Mouse (Mus musculus): Measurements from ENCODE around the gene Ndufs2. TPM values are rescaled to one million over a fixed set of nuclear protein-coding genes. Genes with fewer than 3 reads are reported as not detected.

Gene Ndufs2
- polyA plus RNA-seq, 1 experiment from 2014 or later, result 213 TPM

- peaks cover 13% of the 10 kb centered on the region for H3K4me1 ChIP-seq
These were observed 29.7 kb downstream of the Ndufs2 start for GRCm38 (mm10) chr1:171221281-171222193.

DNA sequence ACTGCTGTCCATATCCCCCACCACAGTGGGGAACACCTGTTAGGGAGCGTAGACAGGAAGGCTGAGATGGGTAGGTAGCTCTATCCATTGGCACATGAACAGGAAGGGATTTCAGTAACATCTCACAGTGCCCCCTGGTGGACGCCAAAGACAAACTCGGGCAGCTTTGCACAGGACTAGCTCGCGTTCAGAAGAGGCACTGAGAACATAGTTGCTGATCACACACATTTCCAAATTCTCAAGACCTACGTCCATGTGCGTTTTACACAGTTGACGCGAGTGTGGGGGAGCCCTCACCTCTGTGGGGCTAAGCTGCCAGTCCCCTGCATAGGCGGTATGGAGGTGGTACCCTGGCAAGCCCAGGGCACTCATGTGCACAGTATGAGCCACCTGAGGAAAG is 30.3 kb downstream of the Ndufs2 start:
- Histone ChIP-seq H3K27me3 (no peaks in the 10 kb centered on the region), H3K4me2 (peak overlapping the region; percentile 86), H3K4me1 (peaks cover 13% of the 10 kb centered on the region), H3K36me3 (replicated peaks) (peaks cover 23% of the 10 kb centered on the region), H3K9ac (no peak overlapping the region), H3K4me3 (replicated peaks) (peak overlapping the region; percentile 55; the same call in 1 of the 2 replicates), H3K27ac (no peak overlapping the region), H3K9me3 (no peaks in the 10 kb centered on the region)
- peak; percentile 13; the same call in 1 of the 2 replicates for ATAC-seq (ENCODE audit: low FRiP score)
- 7% methylated on average over 10 of the region's 10 CpGs for WGBS

More at GRCm38 (mm10) chr1:171221281-171222193, 29.7 kb downstream of the Ndufs2 start:
- Histone ChIP-seq H3K9ac (peak overlapping the region; percentile 61), H3K4me2 (peak overlapping the region; percentile 86), H3K27me3 (no peaks in the 10 kb centered on the region), H3K4me3 (replicated peaks) (peak overlapping the region; percentile 55), H3K27ac (0 out of 2 replicates have a peak overlapping the region, but pooled peaks have one; percentile 26), H3K9me3 (no peaks in the 10 kb centered on the region), H3K36me3 (replicated peaks) (peaks cover 23% of the 10 kb centered on the region)
- ATAC-seq (ENCODE audit: low FRiP score), result peak; percentile 34
- 5% methylated on average over 22 of the region's 22 CpGs for WGBS

DNA sequence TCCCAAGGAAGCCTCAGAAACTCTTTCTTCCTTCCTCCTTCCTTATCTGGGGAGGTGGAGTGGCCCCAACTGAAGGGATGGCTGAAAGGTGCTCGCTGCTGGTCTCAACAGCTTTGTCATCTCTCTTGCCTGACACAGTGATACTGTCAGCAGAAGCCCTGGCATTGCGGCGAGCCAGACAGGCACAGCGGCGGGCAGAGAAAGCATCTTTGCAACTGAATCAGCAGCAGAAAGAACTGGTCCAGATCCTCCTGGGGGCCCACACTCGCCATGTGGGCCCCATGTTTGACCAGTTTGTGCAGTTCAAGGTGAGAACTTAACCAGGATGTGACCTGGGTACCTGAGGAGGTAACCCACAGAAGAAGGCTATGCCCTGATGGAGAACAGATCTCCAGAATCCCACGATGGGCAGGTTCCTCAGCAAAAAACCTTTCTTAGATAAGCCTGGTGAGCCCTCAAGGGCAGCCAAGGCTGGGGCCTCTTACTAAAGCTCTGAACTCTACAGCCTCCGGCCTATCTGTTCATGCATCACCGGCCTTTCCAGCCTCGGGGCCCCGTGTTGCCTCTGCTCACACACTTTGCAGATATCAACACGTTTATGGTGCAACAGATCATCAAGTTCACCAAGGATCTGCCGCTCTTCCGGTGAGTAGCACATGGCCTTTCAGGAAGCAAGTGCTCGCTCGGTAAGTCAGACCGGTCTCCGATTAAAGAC is 34.8 kb downstream of the Ndufs2 start:
- no peak for ATAC-seq (ENCODE audit: low FRiP score)
- no peak overlapping the region for H3K9ac ChIP-seq
- H3K36me3 ChIP-seq (replicated peaks), result peaks cover 23% of the 10 kb centered on the region
- 0 out of 2 replicates have a peak, but pooled peaks cover 3% of the 10 kb centered on the region for H3K27me3 ChIP-seq
- H3K9me3 ChIP-seq, result no peaks in the 10 kb centered on the region
- H3K4me2 ChIP-seq, result no peak overlapping the region
- H3K27ac ChIP-seq, result no peak overlapping the region
- H3K4me1 ChIP-seq, result peaks cover 8% of the 10 kb centered on the region
- WGBS, result 86% methylated on average over 18 of the region's 18 CpGs
- H3K4me3 ChIP-seq (replicated peaks), result no peak overlapping the region

- H3K9ac ChIP-seq, result no peak within 1 kb of the TSS
- WGBS, result 70% methylated on average over 10 of the region's 10 CpGs
- no peaks in the 10 kb centered on the region for H3K9me3 ChIP-seq
- H3K4me1 ChIP-seq, result 0 out of 2 replicates have a peak, but pooled peaks cover 2% of the 10 kb centered on the region
- 0 out of 2 replicates have a peak, but pooled peaks cover 3% of the 10 kb centered on the region for H3K27me3 ChIP-seq
- ATAC-seq (ENCODE audit: low FRiP score), result no peak
- H3K4me3 ChIP-seq (replicated peaks), result no peak within 1 kb of the TSS
- H3K27ac ChIP-seq, result 0 out of 2 replicates have a peak within 1 kb of the TSS, but pooled peaks have one; percentile 42
- H3K36me3 ChIP-seq (replicated peaks), result peaks cover 9% of the 10 kb centered on the region; the same call in 1 of the 2 replicates
- H3K4me2 ChIP-seq, result no peak within 1 kb of the TSS
These were observed 37.2 kb downstream of the Ndufs2 start, which contains the start of gene Nr1i3 for GRCm38 (mm10) chr1:171213801-171214496. Gene Nr1i3, plus strand, starts transcription at chr1:171213970.

DNA sequence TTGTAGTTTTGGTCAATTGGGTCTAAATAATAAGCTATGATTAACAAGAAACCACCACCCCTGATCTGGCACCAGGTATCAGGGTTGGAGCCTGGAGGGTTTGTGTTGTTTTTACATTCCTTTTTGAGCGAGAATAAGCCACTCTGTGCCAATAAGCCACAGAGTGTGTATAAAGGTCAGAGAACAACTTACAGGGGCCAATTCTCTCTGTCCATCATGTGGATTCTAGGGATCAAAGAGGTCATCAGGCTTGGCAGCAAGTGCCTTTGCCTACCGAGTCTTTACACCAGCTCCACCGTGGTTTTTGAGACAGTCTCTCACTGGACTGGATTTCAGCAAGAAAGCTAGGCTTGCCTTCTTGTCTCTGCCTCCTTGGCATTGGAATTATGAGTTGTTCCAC is 38.3 kb downstream of the Ndufs2 start:
- no peak overlapping the region for H3K9ac ChIP-seq
- no peaks in the 10 kb centered on the region for H3K36me3 ChIP-seq (replicated peaks)
- no peaks in the 10 kb centered on the region for H3K9me3 ChIP-seq
- no peak overlapping the region for H3K4me2 ChIP-seq
- no peak overlapping the region for H3K27ac ChIP-seq
- WGBS, result 54% methylated on average over 3 of the region's 3 CpGs
- no peak for ATAC-seq (ENCODE audit: low FRiP score)
- no peak overlapping the region for H3K4me3 ChIP-seq (replicated peaks)
- H3K27me3 ChIP-seq, result 0 out of 2 replicates have a peak, but pooled peaks cover 3% of the 10 kb centered on the region
- H3K4me1 ChIP-seq, result 0 out of 2 replicates have a peak, but pooled peaks cover 2% of the 10 kb centered on the region

GRCm38 (mm10) chr1:171209409-171209808 is 41.8 kb downstream of the Ndufs2 start:
- no peak for ATAC-seq (ENCODE audit: low FRiP score)
- no peak overlapping the region for H3K9ac ChIP-seq
- H3K27me3 ChIP-seq, result 0 out of 2 replicates have a peak, but pooled peaks cover 3% of the 10 kb centered on the region
- no peaks in the 10 kb centered on the region for H3K36me3 ChIP-seq (replicated peaks)
- WGBS, result 22% methylated on average over 4 of the region's 4 CpGs
- no peak overlapping the region for H3K4me2 ChIP-seq
- H3K4me3 ChIP-seq (replicated peaks), result no peak overlapping the region
- peaks cover 6% of the 10 kb centered on the region; the same call in 1 of the 2 replicates for H3K4me1 ChIP-seq
- no peaks in the 10 kb centered on the region for H3K9me3 ChIP-seq
- H3K27ac ChIP-seq, result no peak overlapping the region

DNA sequence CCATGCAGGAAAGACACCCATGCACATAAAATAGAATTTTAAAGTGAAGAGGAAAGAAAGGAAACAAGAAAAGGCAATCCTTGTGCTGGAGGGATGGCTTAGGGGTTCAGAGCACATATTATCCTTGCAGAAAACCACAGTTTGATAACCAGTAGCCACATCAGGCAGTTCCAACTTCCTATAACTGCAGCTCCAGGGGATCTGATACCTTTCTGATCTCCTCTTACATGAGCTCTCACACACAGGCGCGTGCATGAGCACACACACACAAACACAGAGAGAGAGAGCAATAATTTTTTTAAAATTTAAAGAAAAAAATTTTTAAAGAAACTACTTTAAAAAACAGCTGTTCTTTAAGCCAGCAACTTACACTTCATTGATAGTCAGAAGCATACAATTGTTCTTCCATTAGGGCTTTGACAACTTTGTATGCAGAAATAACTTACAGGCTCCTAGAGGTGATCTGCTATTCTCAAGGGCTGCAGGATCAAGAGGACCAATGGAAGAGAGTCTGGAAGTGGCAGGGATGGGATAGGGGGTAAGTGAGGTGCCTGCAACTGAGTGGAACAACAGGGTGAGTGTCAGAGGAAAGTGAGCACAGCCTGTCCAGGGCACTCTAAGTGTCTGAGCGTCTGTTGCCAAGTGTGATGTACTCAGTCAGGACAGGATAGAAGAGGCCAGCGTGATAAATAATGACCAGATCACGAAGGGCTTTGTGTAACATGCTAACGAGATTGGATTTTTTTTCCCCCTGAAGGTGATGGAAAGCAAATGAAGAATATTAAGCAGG is 45.3 kb downstream of the Ndufs2 start:
- no peak overlapping the region for H3K4me3 ChIP-seq (replicated peaks)
- no peaks in the 10 kb centered on the region for H3K36me3 ChIP-seq (replicated peaks)
- no peak overlapping the region for H3K4me2 ChIP-seq
- H3K27ac ChIP-seq, result no peak overlapping the region
- peaks cover 3% of the 10 kb centered on the region; the same call in 1 of the 2 replicates for H3K4me1 ChIP-seq
- H3K9ac ChIP-seq, result no peak overlapping the region
- ATAC-seq (ENCODE audit: low FRiP score), result no peak
- no peaks in the 10 kb centered on the region for H3K27me3 ChIP-seq
- 53% methylated on average over 6 of the region's 6 CpGs for WGBS
- H3K9me3 ChIP-seq, result no peaks in the 10 kb centered on the region

- no peaks in the 10 kb centered on the region for H3K9me3 ChIP-seq
- WGBS, result 69% methylated on average over 7 of the region's 7 CpGs
- H3K4me3 ChIP-seq (replicated peaks), result no peak overlapping the region
- H3K9ac ChIP-seq, result no peak overlapping the region
- ATAC-seq (ENCODE audit: low FRiP score), result no peak
- H3K4me2 ChIP-seq, result no peak overlapping the region
- H3K4me1 ChIP-seq, result peaks cover 3% of the 10 kb centered on the region; the same call in 1 of the 2 replicates
- H3K36me3 ChIP-seq (replicated peaks), result no peaks in the 10 kb centered on the region
- 0 out of 2 replicates have a peak, but pooled peaks cover 6% of the 10 kb centered on the region for H3K27me3 ChIP-seq
- H3K27ac ChIP-seq, result no peak overlapping the region
These were observed 46.9 kb downstream of the Ndufs2 start for GRCm38 (mm10) chr1:171204249-171204644.

DNA sequence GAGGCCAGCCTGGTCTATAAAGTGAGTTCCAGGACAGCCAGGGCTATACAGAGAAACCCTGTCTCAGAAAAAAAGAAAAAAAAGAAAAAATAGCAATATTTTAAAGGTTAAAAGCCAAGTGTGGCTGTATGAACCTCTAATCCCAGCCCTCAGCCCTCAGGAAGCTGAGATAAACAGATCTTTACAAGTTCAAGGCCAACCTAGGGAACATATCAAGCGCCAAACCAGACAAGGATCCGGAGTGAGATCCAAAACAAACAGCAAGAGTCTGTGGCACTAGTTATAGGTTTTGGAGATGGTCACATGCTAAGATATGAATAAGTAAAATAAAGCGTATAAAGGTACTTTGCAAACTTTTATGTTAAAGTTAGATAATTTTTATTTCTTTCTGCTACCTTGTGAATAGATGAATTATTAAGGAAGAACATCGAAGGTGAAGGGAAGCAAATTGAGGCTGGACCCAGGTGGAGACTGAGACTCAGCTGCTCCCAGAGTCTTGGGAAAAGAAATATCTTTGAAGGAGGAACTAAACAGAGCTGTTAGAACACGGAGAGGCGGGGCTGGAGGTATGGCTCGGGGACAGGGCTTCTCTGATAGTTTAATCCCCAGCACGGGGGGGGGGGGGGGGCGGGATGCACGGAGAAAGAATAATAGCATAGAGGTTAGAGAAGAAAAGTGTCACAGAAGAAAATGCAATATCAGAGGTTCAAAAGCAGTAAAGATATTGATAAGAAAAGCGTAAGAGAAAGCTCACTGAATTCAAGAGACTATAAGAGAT is 47.5 kb downstream of the Ndufs2 start:
- H3K27ac ChIP-seq, result no peak overlapping the region
- H3K9ac ChIP-seq, result no peak overlapping the region
- no peaks in the 10 kb centered on the region for H3K9me3 ChIP-seq
- 55% methylated on average over 10 of the region's 11 CpGs for WGBS
- H3K4me2 ChIP-seq, result no peak overlapping the region
- H3K27me3 ChIP-seq, result peaks cover 12% of the 10 kb centered on the region; the same call in 1 of the 2 replicates
- H3K36me3 ChIP-seq (replicated peaks), result no peaks in the 10 kb centered on the region
- no peak overlapping the region for H3K4me3 ChIP-seq (replicated peaks)
- no peak for ATAC-seq (ENCODE audit: low FRiP score)
- H3K4me1 ChIP-seq, result peaks cover 3% of the 10 kb centered on the region; the same call in 1 of the 2 replicates

- Histone ChIP-seq H3K36me3 (replicated peaks) (no peaks in the 10 kb centered on the region), H3K27me3 (peaks cover 32% of the 10 kb centered on the region), H3K9me3 (no peaks in the 10 kb centered on the region), H3K4me2 (no peak overlapping the region), H3K4me3 (replicated peaks) (no peak overlapping the region), H3K4me1 (peaks cover 3% of the 10 kb centered on the region), H3K9ac (no peak overlapping the region), H3K27ac (no peak overlapping the region)
- ATAC-seq (ENCODE audit: low FRiP score), result no peak
- WGBS, result 98% methylated on average over 1 of the region's 1 CpGs
These were observed 50.4 kb downstream of the Ndufs2 start for GRCm38 (mm10) chr1:171200769-171201168.

Measured in forebrain, embryonic 12.5 days (tissue).